Mouse (Mus musculus): Measurements from ENCODE around the gene Fes. TPM values are rescaled to one million over a fixed set of nuclear protein-coding genes. Genes with fewer than 3 reads are reported as not detected.

Gene Fes
- polyA plus RNA-seq, 1 experiment from 2014 or later: 11.4 TPM

DNA sequence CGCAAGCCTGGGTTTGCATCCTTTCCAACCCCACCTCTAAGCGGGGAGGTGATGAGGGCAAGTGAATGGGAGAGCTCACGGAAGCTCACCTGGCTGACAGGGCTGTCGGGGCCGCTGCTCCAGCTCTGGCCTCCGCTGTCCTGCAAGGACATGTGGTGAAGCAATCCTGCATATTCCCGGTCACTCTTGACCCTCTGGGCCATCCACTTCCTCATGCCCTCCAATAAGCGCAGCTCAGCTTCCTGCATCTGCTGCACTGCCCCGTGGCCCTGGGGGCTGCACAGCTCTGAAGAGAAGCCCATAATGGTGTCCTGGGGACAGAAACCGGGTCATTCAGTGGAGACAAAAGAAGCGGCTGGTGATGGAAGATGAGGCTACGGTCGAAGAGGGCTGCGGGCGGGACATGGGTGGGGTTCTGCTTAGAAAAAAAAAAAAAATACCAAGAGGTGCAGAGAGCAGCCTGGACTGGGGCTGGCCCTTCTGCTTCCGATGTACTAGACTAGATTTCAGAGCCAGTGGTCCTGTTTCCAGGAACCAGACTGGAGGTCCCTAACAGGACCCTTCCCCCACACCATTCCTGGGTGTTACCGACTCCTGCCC lies 613 bp downstream of the Fes start:
- peaks cover 27% of the 10 kb centered on the region for H3K36me3 ChIP-seq (ENCODE audit: control insufficient read depth, insufficient read depth, low read length)
- no peaks in the 10 kb centered on the region for H3K27me3 ChIP-seq (ENCODE audit: control insufficient read depth, insufficient read depth, low read length)
- H3K9me3 ChIP-seq (ENCODE audit: control insufficient read depth, low read length): no peaks in the 10 kb centered on the region
- H3K4me2 ChIP-seq (replicated peaks; ENCODE audit: low read depth, low read length): peak overlapping the region; percentile 59
- WGBS: 31% methylated on average over 17 of the region's 17 CpGs
- H3K27ac ChIP-seq (ENCODE audit: low read depth, low read length): peak overlapping the region; percentile 75
- H3K4me3 ChIP-seq (ENCODE audit: low read length): peak overlapping the region; percentile 30
- no peak for ATAC-seq (ENCODE audit: low FRiP score, low TSS enrichment)
- H3K4me1 ChIP-seq (ENCODE audit: control insufficient read depth, insufficient read depth, low read length): peaks cover 7% of the 10 kb centered on the region; the same call in 1 of the 2 replicates
- peak overlapping the region; percentile 66 for H3K9ac ChIP-seq (ENCODE audit: low read depth, low read length)

DNA sequence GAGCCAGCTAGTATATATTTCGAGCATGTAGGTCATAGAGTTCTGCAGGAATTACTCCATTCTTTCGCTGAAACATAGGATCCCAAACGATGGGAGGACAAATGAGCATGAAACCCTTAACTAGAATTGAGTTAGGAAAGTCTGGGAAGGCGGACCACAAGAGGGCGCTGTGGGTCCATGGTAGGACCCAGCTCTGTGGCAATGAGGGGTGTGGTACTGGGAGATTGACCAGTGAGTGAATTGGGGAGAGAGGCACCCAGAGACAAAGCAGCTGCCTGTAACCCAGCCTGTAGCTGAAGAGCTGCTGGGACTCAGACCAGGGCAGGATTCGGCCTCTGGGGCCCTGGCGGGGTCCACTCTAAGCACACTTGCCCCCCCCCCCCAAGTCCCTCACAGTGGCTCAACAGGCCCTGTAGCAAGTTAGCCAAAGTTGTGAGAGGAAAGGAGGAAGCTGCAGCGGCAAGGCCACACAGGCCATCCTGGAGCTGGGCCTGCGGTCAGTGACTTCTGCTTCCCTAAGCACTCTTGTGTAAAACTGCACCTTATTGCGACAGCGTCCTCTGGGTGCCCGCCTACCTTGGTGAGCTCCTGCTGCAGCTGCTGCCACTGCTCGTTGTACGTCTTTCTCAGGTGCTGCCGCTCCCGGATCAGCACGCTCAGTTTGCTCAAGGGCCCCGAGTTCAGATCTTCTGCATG lies 1.4 kb downstream of the Fes start:
- peak overlapping the region; percentile 30; the same call in 1 of the 2 replicates for H3K27ac ChIP-seq (ENCODE audit: low read depth, low read length)
- ATAC-seq (ENCODE audit: low FRiP score, low TSS enrichment): peak; percentile 71
- no peaks in the 10 kb centered on the region for H3K27me3 ChIP-seq (ENCODE audit: control insufficient read depth, insufficient read depth, low read length)
- H3K36me3 ChIP-seq (ENCODE audit: control insufficient read depth, insufficient read depth, low read length): peaks cover 20% of the 10 kb centered on the region
- peak overlapping the region; percentile 23; the same call in 1 of the 2 replicates for H3K9ac ChIP-seq (ENCODE audit: low read depth, low read length)
- WGBS: 31% methylated on average over 18 of the region's 18 CpGs
- no peaks in the 10 kb centered on the region for H3K9me3 ChIP-seq (ENCODE audit: control insufficient read depth, low read length)
- peaks cover 7% of the 10 kb centered on the region; the same call in 1 of the 2 replicates for H3K4me1 ChIP-seq (ENCODE audit: control insufficient read depth, insufficient read depth, low read length)
- peak overlapping the region; percentile 59 for H3K4me2 ChIP-seq (replicated peaks; ENCODE audit: low read depth, low read length)
- peak overlapping the region; percentile 30 for H3K4me3 ChIP-seq (ENCODE audit: low read length)

DNA sequence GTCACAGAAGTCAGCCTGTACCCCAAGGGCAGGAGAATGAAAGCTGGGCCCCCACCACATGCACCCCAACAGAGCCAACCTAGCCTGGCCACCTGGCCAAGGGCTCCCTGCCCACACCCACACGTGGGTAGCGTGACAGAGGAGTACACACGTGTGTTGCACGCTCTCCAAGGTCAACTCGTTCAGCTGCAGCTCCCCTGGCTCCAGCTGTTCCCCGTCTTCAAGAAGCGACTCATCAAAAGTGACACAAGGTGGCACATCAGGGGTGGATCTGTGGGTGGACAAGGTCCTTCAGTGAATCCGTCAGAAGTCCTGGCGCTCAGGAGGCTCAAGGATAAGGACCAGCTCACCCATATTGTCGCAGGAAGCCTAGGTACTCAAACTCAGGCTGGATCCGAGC lies 4.8 kb downstream of the Fes start:
- WGBS: 66% methylated on average over 11 of the region's 11 CpGs
- peaks cover 7% of the 10 kb centered on the region; the same call in 1 of the 2 replicates for H3K36me3 ChIP-seq (ENCODE audit: control insufficient read depth, insufficient read depth, low read length)
- H3K9ac ChIP-seq (ENCODE audit: low read depth, low read length): no peak overlapping the region

GRCm38 (mm10) chr7:80379531-80379930 lies 8.2 kb downstream of the Fes start:
- ATAC-seq (ENCODE audit: low FRiP score, low TSS enrichment): no peak
- Histone ChIP-seq H3K4me3 (ENCODE audit: low read length) (no peak overlapping the region), H3K27me3 (ENCODE audit: control insufficient read depth, insufficient read depth, low read length) (no peaks in the 10 kb centered on the region), H3K4me2 (replicated peaks; ENCODE audit: low read depth, low read length) (no peak overlapping the region), H3K36me3 (ENCODE audit: control insufficient read depth, insufficient read depth, low read length) (peaks cover 7% of the 10 kb centered on the region; the same call in 1 of the 2 replicates), H3K9ac (ENCODE audit: low read depth, low read length) (no peak overlapping the region), H3K4me1 (ENCODE audit: control insufficient read depth, insufficient read depth, low read length) (no peaks in the 10 kb centered on the region), H3K9me3 (ENCODE audit: control insufficient read depth, low read length) (no peaks in the 10 kb centered on the region), H3K27ac (ENCODE audit: low read depth, low read length) (no peak overlapping the region)
- 73% methylated on average over 13 of the region's 13 CpGs for WGBS

More for the DNA sequence above, 4.8 kb downstream of the Fes start:
- ATAC-seq (ENCODE audit: low FRiP score, low TSS enrichment): no peak
- H3K4me3 ChIP-seq (ENCODE audit: low read length): no peak overlapping the region
- no peak overlapping the region for H3K4me2 ChIP-seq (replicated peaks; ENCODE audit: low read depth, low read length)
- H3K27me3 ChIP-seq (ENCODE audit: control insufficient read depth, insufficient read depth, low read length): no peaks in the 10 kb centered on the region
- no peaks in the 10 kb centered on the region for H3K9me3 ChIP-seq (ENCODE audit: control insufficient read depth, low read length)
- H3K27ac ChIP-seq (ENCODE audit: low read depth, low read length): no peak overlapping the region
- peaks cover under 1% of the 10 kb centered on the region; the same call in 1 of the 2 replicates for H3K4me1 ChIP-seq (ENCODE audit: control insufficient read depth, insufficient read depth, low read length)

DNA sequence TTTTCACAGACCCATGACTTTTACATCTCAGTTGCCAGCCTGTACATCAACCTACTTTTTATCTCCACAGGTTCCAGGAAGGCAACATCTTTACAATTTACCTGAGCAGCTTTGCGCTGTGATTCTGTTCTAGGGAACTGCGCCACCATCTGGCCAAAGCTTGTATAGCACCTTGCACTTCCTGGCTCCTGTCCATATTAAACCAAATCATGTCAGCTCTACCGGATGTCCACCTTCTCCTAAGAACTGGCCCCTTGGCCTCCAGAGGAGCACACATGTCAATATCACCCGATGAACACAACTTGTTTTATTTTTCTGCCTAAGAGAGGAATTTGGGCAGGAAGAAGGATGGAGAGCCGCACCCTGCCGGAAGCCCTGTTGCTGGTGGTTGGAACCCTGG lies 10.3 kb downstream of the Fes start:
- H3K27me3 ChIP-seq (ENCODE audit: control insufficient read depth, insufficient read depth, low read length): no peaks in the 10 kb centered on the region
- no peak overlapping the region for H3K4me2 ChIP-seq (replicated peaks; ENCODE audit: low read depth, low read length)
- peaks cover 3% of the 10 kb centered on the region; the same call in 1 of the 2 replicates for H3K36me3 ChIP-seq (ENCODE audit: control insufficient read depth, insufficient read depth, low read length)
- no peaks in the 10 kb centered on the region for H3K9me3 ChIP-seq (ENCODE audit: control insufficient read depth, low read length)
- H3K4me1 ChIP-seq (ENCODE audit: control insufficient read depth, insufficient read depth, low read length): no peaks in the 10 kb centered on the region
- no peak for ATAC-seq (ENCODE audit: low FRiP score, low TSS enrichment)
- H3K27ac ChIP-seq (ENCODE audit: low read depth, low read length): no peak overlapping the region
- H3K4me3 ChIP-seq (ENCODE audit: low read length): no peak overlapping the region
- WGBS: 27% methylated on average over 6 of the region's 6 CpGs
- no peak overlapping the region for H3K9ac ChIP-seq (ENCODE audit: low read depth, low read length)

- Histone ChIP-seq H3K9ac (ENCODE audit: low read depth, low read length) (no peak overlapping the region), H3K27ac (ENCODE audit: low read depth, low read length) (no peak overlapping the region), H3K27me3 (ENCODE audit: control insufficient read depth, insufficient read depth, low read length) (no peaks in the 10 kb centered on the region), H3K4me1 (ENCODE audit: control insufficient read depth, insufficient read depth, low read length) (no peaks in the 10 kb centered on the region), H3K36me3 (ENCODE audit: control insufficient read depth, insufficient read depth, low read length) (0 out of 2 replicates have a peak, but pooled peaks cover 3% of the 10 kb centered on the region), H3K4me3 (ENCODE audit: low read length) (no peak overlapping the region), H3K9me3 (ENCODE audit: control insufficient read depth, low read length) (no peaks in the 10 kb centered on the region), H3K4me2 (replicated peaks; ENCODE audit: low read depth, low read length) (no peak overlapping the region)
- ATAC-seq (ENCODE audit: low FRiP score, low TSS enrichment): no peak
- WGBS: 82% methylated on average over 10 of the region's 10 CpGs
These were observed 11.6 kb downstream of the Fes start for GRCm38 (mm10) chr7:80376192-80376591.

DNA sequence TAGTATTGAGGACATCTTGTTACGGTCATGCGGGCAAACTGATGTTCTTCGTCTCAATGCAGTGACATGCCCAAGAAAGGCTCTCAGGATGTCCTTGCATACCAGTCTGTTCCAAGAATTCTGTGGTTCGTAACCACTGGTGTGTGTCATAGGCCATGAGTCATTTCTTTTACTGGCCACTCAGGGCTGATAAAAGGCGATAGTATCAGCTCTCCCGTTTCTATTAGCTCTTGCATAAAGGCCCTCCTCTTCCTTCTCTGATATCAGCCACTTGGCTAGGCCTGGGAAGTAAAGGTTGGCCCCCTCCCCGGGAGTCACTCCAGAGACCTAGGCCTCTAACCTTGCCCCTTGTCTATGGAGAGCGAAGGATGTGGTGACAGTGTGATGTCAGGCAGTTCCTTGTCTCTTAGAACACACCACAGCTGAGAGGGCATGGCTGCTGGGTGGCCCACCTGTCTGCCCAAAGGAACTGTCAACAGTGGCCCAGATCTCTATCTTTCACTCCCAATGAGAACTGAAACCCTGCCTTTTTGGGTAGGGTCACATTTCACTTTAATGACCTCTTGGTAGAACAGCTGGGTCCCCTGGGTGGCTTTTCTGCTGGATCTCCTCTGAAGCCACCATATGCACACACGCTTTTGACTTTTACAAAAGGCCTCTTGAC lies 12.2 kb downstream of the Fes start:
- Histone ChIP-seq H3K36me3 (ENCODE audit: control insufficient read depth, insufficient read depth, low read length) (0 out of 2 replicates have a peak, but pooled peaks cover 3% of the 10 kb centered on the region), H3K4me2 (replicated peaks; ENCODE audit: low read depth, low read length) (no peak overlapping the region), H3K9ac (ENCODE audit: low read depth, low read length) (no peak overlapping the region), H3K27me3 (ENCODE audit: control insufficient read depth, insufficient read depth, low read length) (no peaks in the 10 kb centered on the region), H3K4me1 (ENCODE audit: control insufficient read depth, insufficient read depth, low read length) (no peaks in the 10 kb centered on the region), H3K9me3 (ENCODE audit: control insufficient read depth, low read length) (no peaks in the 10 kb centered on the region), H3K27ac (ENCODE audit: low read depth, low read length) (no peak overlapping the region), H3K4me3 (ENCODE audit: low read length) (no peak overlapping the region)
- ATAC-seq (ENCODE audit: low FRiP score, low TSS enrichment): no peak
- 62% methylated on average over 9 of the region's 9 CpGs for WGBS

DNA sequence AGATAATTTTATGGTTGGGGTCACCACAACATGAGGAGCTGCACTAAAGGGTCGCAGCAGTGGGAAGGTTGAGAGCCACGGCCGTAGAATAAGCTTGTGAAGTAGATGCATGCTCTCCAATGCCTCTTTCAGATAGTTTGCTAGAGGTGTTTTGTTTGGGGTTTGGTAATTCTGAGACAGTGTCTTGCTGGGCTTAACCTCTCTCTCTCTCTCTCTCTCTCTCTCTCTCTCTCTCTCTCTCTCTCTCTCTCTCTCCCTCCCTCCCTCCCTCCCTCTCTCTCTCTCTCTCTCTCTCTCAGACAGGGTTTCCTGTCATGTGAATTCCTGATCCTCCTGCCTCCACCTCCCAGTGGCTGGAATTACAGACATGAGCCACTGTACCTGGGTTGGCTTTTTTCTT lies 13.0 kb downstream of the Fes start:
- Histone ChIP-seq H3K4me1 (ENCODE audit: control insufficient read depth, insufficient read depth, low read length) (peaks cover 1% of the 10 kb centered on the region; the same call in 1 of the 2 replicates), H3K4me3 (ENCODE audit: low read length) (no peak overlapping the region), H3K36me3 (ENCODE audit: control insufficient read depth, insufficient read depth, low read length) (0 out of 2 replicates have a peak, but pooled peaks cover 3% of the 10 kb centered on the region), H3K27ac (ENCODE audit: low read depth, low read length) (no peak overlapping the region), H3K9me3 (ENCODE audit: control insufficient read depth, low read length) (no peaks in the 10 kb centered on the region), H3K9ac (ENCODE audit: low read depth, low read length) (no peak overlapping the region), H3K27me3 (ENCODE audit: control insufficient read depth, insufficient read depth, low read length) (no peaks in the 10 kb centered on the region), H3K4me2 (replicated peaks; ENCODE audit: low read depth, low read length) (no peak overlapping the region)
- WGBS: 85% methylated on average over 3 of the region's 3 CpGs
- ATAC-seq (ENCODE audit: low FRiP score, low TSS enrichment): no peak

- Histone ChIP-seq H3K27ac (ENCODE audit: low read depth, low read length) (no peak overlapping the region), H3K9ac (ENCODE audit: low read depth, low read length) (no peak overlapping the region), H3K4me3 (ENCODE audit: low read length) (no peak overlapping the region), H3K36me3 (ENCODE audit: control insufficient read depth, insufficient read depth, low read length) (no peaks in the 10 kb centered on the region), H3K9me3 (ENCODE audit: control insufficient read depth, low read length) (no peaks in the 10 kb centered on the region), H3K27me3 (ENCODE audit: control insufficient read depth, insufficient read depth, low read length) (no peaks in the 10 kb centered on the region), H3K4me2 (replicated peaks; ENCODE audit: low read depth, low read length) (no peak overlapping the region), H3K4me1 (ENCODE audit: control insufficient read depth, insufficient read depth, low read length) (peaks cover 6% of the 10 kb centered on the region; the same call in 1 of the 2 replicates)
- no peak for ATAC-seq (ENCODE audit: low FRiP score, low TSS enrichment)
- 61% methylated on average over 3 of the region's 3 CpGs for WGBS
These were observed 13.5 kb downstream of the Fes start for GRCm38 (mm10) chr7:80374280-80374679.

Data from kidney, embryonic 14.5 days (tissue).